Mouse (Mus musculus): Measurements from ENCODE around the gene Tmem179.

Tmem179 gene

DNA sequence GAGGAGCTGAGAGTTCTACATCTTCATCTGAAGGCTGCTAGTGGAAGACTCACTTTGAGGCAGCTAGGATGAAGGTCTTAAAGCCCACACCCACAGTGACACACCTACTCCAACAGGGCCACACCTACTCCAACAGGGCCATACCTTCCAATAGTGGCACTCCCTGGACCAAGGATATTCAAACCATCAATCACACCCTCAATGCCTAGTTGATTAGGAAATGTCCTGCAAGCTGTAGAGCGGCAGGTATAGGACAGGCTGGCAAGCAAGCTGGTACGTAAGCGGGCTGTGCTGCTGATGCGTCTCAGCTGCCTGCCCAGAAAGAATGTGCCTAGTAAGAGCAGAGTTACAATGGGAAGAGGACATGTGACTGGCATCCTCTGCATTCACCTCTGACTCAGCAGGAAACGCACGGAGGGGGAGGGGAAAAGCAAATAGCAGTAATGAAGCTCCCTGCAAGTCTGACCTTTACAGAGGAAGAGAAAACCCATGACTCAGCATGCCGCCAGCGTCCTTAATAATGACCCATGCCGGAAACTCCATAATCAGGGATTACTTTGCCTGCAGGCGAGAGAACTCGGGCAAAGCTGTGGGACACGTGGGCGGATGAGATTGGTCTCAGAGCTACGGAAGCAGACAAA is at the start of gene Tmem179:
TSS of gene Tmem179 (minus strand) at position 51 of the 641 bp plus-strand sequence.
- DNase-seq (ENCODE audit: low read depth, low spot score) = peak; percentile 61

DNA sequence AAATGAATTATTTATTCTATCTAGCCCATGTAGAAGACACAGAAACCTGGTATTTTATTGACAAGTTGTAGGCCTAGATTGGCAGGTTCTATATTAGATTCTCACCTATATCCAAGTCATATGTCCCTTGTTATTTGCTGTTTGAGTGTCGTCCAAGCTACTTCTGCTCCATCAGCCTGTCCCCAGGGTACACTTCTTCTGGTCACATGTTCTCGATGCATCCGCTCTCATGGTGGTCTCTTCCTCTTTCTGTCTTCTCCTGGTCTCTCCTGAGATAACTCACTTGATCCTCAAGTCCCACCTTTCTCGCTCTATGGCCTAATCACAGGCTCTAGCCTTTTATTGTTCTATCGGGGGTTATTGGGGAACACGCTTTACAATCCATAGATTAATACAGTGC is 46.5 kb upstream of the Tmem179 start:
- DNase-seq (ENCODE audit: low read depth, low spot score) = no peak

GRCm38 (mm10) chr12:112562462-112562861 is 45.9 kb upstream of the Tmem179 start:
- no peak for DNase-seq (ENCODE audit: low read depth, low spot score)

- DNase-seq (ENCODE audit: low read depth, low spot score) = no peak
Observed at GRCm38 (mm10) chr12:112561163-112561562, 44.6 kb upstream of the Tmem179 start.

DNA sequence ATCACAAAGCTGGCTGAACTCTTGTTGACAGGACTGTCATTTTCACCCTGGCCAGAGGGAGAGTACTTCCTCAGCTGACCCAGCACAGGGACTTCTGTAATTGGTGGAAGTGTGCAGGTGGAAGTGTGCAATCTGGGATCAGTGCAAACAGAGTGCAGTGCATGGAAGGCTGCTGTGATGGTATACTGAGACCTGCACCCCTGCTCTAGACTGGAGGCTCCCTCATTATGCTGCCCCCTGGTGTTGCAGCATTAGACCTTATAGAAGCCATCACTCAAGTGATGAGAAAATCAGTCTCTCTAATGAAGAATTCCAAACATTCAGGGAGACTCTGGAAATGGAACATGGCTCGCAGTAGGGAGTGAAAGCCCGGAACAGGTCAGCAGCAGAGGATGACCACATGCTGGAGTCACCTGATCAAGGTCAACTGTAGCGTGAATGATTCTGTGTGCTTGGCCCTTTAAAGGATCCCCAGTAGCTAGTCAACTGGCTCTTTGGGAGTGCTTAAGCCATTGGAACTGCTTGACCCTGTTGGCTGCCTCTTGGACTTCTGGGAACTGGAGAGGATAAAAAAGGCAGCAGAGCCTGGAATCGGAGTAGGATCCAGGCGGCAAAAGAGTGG is 43.7 kb upstream of the Tmem179 start:
- no peak for DNase-seq (ENCODE audit: low read depth, low spot score)

DNA sequence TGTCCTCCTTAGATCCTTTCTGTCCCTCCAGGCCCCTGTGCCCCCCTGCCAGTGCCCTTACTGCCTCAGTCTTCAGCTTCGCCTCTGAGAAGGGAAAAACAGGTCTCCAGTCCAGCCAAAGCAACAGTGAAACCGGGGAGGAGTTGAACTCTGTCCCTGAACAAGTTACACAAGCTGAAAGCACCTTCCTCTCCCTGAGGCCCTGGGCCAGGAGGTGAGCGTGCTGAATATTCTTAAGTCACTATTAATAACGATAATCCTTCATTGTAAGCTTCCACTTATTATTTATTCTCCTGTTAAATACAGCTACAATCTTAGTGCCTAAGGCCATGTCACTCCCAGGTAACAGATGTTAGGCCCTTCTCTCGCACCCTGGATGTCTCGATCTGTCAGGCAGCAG is 43.1 kb upstream of the Tmem179 start:
- DNase-seq (ENCODE audit: low read depth, low spot score) = no peak

- DNase-seq (ENCODE audit: low read depth, low spot score) = no peak
Observed at GRCm38 (mm10) chr12:112559231-112559630, 42.7 kb upstream of the Tmem179 start.

- DNase-seq (ENCODE audit: low read depth, low spot score) = no peak
Observed at GRCm38 (mm10) chr12:112557219-112557618, 40.7 kb upstream of the Tmem179 start.

GRCm38 (mm10) chr12:112556531-112557060 is 40.0 kb upstream of the Tmem179 start:
- no peak for DNase-seq (ENCODE audit: low read depth, low spot score)

DNA sequence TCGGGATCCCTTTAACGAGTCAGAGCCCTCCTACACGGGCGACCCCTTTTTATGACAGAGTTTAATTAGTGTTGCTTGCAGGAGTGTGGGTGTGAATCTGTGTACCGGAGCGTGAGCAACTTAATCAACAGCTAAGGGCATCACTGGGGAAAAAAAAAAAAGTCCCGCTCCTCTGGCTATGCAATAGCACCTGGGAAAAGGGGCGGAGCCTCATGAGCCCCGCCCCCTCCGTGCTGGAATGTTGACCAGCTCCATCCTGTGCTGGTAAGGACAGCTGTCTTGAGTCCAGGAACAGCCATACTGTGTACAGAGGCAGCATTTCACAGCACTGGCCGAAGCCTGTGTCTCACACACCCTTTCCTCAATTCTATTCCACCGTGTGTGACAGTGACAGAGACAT is 38.4 kb upstream of the Tmem179 start:
- DNase-seq (ENCODE audit: low read depth, low spot score) = peak; percentile 35

DNA sequence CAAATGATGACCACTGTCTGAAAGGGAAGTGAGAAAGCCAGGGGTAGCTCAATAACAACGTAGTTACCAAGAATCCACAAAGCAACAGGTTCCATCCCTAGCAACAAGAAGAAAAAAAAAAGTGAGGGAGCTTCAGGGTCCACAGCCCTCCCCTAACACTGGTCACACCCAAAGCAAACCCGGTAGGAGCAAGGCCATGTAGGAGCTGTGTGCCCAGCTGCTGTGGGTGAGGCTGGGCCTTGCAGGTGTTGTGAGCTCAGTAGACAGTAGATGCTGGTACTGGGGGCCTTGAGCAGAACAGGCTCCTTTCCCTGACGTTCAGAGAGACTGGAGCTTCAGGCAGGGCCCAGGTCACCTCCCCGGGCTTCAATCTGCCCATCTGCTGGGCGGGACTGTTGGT is 36.0 kb upstream of the Tmem179 start:
- no peak for DNase-seq (ENCODE audit: low read depth, low spot score)

GRCm38 (mm10) chr12:112551861-112552375 is 35.4 kb upstream of the Tmem179 start:
- peak; percentile 92 for DNase-seq (ENCODE audit: low read depth, low spot score)

DNA sequence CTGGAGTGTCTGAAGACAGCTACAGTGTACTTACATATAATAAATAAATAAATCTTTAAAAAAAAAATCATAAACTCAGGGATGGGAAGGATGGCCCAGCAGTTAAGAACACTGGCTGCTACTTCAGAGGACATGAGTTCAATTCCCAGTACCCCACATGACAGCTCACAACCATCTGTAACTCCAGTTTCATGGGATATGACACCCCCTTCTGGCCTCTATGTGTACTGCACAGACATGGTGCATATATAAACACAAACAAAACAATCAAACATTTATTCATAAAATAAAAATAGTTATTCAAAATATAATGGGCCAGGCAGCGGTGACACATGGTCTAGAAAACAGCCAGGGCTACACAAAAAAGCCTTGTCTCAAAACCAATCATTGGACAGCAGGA is 32.7 kb upstream of the Tmem179 start:
- no peak for DNase-seq (ENCODE audit: low read depth, low spot score)

GRCm38 (mm10) chr12:112546110-112546509 is 29.6 kb upstream of the Tmem179 start:
- DNase-seq (ENCODE audit: low read depth, low spot score) = no peak

DNA sequence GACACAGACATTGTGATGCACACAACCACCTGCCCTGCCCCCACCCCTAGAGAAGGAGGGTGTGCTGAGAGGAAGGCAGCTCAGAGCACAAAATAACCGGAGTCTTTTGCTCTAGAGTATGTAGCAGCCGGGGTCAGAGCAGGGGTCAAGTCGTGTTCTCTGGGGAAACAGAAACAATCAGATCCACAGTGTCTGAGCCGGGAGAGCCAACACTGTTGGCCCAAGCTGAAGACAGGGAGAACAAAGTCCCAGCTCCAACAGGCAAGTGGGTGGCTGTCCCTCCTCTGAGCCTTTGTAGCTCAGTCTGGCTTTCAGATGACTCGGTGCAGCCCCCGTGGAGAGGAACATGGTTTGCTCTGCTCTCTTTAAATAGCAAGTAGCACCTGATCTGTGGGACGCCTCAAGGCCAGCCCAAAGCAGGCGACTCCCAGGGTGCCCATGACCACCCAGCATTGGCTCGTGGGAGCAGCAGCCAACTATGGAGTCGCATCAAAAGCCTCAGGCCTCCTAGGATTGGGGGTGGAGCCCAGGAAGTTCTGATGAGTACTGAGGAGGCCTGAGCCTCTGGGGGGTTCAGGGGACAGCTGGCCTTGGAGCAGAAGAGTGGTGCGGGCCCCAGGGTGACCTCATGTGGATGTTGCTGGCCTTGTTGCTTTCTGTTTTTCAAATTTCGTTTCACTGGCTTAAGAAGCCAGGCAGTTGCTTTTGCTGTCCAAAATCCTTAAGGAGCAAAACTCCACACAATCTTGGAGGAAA is 28.6 kb upstream of the Tmem179 start:
- no peak for DNase-seq (ENCODE audit: low read depth, low spot score)

DNA sequence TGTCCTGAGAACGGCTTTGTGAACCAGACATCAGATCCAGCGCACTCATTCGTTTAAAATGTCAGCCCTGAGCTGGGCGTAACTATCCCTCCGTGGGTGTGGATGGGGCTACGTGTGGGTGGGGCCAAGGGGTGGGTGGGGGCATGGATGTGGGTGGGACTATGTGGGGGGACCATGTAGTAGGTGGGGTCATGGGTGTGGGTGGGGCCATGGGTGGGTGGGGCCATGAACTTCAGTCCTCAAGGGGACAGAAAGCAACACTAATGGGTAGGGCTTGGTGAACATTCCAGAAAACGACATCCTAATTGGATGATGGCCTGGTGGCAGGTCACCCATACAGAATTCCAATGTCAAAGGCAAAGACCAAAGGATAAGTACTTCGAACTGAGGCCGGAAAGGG is 27.4 kb upstream of the Tmem179 start:
- DNase-seq (ENCODE audit: low read depth, low spot score) = no peak

DNA sequence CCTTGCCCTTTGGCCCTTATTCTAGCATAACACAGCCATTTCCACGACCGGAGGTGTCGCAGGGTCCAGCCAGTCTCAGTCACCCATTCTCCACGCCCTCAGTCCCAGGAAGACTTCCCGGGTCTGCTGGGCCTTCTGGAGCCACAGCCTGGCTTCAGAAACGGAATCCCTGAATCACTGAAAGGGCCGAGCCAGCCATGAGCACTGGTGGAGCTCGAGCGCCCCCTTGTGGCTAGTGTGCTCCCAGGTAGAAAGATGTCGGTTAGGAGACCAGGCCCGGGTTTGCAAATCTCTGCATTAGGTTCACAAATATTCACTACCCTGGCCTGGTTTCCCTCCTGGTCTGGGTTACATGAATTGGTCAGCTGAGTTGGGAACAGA is 26.4 kb upstream of the Tmem179 start:
- DNase-seq (ENCODE audit: low read depth, low spot score) = peak; percentile 87

DNA sequence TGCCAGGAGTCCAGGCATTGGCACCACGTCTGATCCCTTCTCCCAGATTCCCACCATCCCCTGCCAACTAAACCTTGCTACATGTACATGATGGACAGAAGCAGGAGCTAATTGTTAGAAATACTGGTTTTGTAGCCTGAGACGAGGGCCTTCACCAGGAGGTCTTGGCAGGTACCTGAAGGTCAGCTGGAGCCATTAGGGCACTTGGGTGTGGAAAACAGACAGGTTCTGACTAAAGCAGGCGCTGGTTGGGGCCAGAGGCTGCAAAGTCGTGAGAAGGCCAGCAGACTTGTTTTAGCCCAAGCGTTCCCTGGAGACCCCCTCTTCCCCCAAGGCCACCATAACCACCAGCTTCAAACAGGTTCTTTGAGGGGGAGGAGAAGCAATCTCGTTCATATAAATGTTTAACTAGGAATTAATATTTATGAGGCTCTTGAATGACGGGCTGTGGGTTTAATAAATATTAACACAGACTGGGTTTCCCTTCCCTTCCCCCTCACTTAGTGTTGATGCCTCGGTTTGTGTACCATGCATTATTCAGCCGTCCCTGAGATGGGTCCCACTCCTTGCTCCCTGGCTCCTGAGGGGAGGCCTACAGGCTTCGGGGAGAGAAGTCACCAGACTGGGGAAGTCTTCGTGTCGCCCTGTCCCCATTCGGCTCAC is 25.8 kb upstream of the Tmem179 start:
- DNase-seq (ENCODE audit: low read depth, low spot score) = no peak

DNA sequence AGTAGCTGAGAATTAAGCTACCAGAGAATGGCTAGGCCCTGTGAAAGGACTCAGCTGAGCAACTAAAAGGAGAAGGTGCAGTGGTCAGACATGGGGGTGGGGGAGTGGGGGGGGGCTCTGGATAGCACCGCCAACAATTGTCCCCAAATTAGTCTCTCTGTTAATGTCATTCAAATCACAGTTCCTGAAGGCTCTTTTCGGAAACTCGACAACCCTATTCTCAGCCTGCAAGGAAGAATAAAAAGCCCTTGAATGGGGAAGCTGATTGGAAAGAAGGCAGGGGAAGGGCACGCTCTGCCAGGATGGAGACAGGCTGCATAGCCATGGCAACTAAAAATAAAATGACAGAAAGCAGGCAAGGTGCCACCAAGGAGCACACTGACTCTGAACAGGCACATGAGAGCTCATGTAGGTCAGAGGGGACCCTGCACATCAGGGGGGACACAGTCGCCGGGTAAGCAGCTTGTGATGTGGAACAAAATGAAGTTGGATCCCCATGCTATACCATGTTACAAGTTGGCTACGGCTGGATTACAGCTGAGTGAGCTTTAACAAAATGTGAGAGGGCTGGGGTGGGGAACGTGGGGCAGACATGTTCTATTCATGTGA is 25.0 kb upstream of the Tmem179 start:
- DNase-seq (ENCODE audit: low read depth, low spot score) = no peak

DNA sequence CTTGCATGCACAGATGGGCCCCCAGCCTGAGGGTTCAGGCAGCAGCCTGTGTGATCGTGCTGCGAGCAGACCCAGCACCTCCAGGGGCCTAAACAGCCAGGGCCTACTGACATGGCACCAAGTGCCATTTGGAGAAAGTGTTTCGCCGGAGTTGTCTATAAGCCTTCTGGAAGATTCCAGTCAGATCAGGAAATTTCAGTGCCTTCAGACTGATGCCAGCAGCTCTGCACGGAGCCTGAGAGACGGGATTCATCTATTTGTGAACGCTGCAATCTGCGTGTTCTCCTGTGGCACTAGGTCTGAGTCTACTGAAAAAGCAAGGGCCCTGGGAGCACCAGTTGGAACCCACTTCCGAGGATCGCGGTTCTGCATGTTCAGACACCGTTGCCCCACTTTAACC is 23.8 kb upstream of the Tmem179 start:
- DNase-seq (ENCODE audit: low read depth, low spot score) = no peak

DNA sequence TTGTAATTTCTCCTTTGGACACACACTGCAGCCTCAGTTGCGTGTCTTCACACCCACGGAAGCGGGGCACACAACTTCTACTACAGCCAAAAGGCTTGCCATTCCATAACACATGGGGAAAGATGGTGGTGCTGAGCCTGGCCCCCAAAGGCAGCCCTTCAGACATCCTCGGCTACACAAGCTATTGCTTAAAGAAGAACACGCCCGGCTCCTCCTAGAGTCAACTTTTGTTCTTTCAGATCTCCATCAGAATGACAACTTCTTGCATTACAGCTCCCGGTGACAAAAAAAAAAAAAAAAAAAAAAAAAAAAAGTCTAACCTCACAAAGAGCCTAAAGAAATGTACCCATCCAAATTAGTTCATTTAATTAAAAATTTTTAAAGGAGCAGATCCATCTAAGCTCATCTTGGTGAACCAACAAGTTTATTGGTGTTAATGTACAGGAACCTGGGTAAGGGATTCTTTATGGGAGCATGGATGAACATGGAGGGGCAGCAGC is 23.0 kb upstream of the Tmem179 start:
- DNase-seq (ENCODE audit: low read depth, low spot score) = no peak
